Mouse (Mus musculus): ENCODE results near the gene Rnf149.

DNA sequence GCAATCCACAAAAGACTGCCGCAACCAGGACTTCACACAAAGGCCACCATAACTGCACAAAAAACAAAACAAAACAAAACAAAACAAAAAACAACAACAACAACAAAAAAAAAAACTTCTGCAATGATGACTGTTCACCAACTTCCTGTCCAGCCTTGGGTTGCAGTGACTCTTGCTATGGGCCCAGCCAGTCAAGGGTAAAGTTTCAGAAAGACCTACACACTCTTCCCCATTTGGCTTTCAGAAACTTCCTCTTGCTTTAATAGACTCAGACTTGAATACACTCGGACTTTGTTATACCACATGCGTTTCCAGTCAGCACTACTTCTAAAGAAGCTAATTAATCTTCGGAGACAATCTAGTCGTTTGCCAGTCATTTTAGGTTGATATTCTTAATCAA lies 13.0 kb upstream of the Rnf149 start:
- no peak for TF ChIP-seq ELF1 (IDR thresholded peaks at IDR 0.05; ENCODE audit: low read depth, low read length)
- no peak for TF ChIP-seq KAT2A (IDR thresholded peaks at IDR 0.05; ENCODE audit: insufficient replicate concordance, low read length)
